Mouse (Mus musculus): ENCODE measurements around the gene 4930556J24Rik.

- TF ChIP-seq ZC3H11A (IDR thresholded peaks at IDR 0.05; ENCODE audit: borderline replicate concordance, low read depth, low read length) (no peak), HCFC1 (IDR thresholded peaks at IDR 0.05; ENCODE audit: borderline replicate concordance, insufficient read depth, low read length) (no peak), ZNF384 (IDR thresholded peaks at IDR 0.05; ENCODE audit: low read depth, low read length) (no peak)
Observed at GRCm38 (mm10) chr11:3895933-3896332, 80.6 kb downstream of the 4930556J24Rik start.

Measured in ES-E14 (cell line).